Mouse (Mus musculus) heart, embryonic 12.5 days (tissue): ENCODE data around the gene Tmem240. TPM values are rescaled to one million over a fixed set of nuclear protein-coding genes. Genes with fewer than 3 reads are reported as not detected.
"Not testable (repeated sequence)": the region's sequence is repeated elsewhere in the genome, so short reads cannot be mapped to it uniquely, and the experiment has no call there.

Source experiments
- ATAC-seq: fragments of 200-750 bp; cut with Nextera tagmentation; 2 replicates; pipeline ENCODE4 v1.8.0; 2017; ENCODE audit warnings: moderate TSS enrichment, moderate library complexity; ENCODE audit not compliant: insufficient number of reproducible peaks, low FRiP score
- H3K27ac ChIP-seq: fragments of 300-500 bp; sonication (generic); 2 replicates; pipeline ENCODE4 v1.5.1; 2016; ENCODE audit warnings: mild to moderate bottlenecking, moderate library complexity; ENCODE audit not compliant: poor library complexity, severe bottlenecking
- H3K27me3 ChIP-seq: fragments of 300-500 bp; sonication (generic); replicated peaks from 2 replicates; pipeline ENCODE4 v1.6.1; 2016; ENCODE audit warnings: mild to moderate bottlenecking, moderate library complexity
- H3K36me3 ChIP-seq: fragments of 300-500 bp; sonication (generic); 2 replicates; pipeline ENCODE4 v1.6.1; 2016; ENCODE audit warnings: mild to moderate bottlenecking, moderate library complexity
- H3K4me1 ChIP-seq: fragments of 300-500 bp; sonication (generic); replicated peaks from 2 replicates; pipeline ENCODE4 v1.6.1; 2016; ENCODE audit warnings: mild to moderate bottlenecking
- H3K4me2 ChIP-seq: fragments of 300-500 bp; sonication (generic); 2 replicates; pipeline ENCODE4 v1.6.1; 2016; ENCODE audit warnings: mild to moderate bottlenecking, moderate library complexity
- H3K4me3 ChIP-seq: fragments of 300-500 bp; sonication (generic); 2 replicates; pipeline ENCODE4 v1.5.1; 2016; ENCODE audit warnings: mild to moderate bottlenecking
- H3K9ac ChIP-seq: fragments of 300-500 bp; sonication (generic); 2 replicates; pipeline ENCODE4 v1.6.1; 2016; ENCODE audit warnings: mild to moderate bottlenecking, moderate library complexity
- H3K9me3 ChIP-seq: fragments of 300-500 bp; sonication (generic); replicated peaks from 2 replicates; pipeline ENCODE4 v1.6.1; 2016; ENCODE audit warnings: mild to moderate bottlenecking, moderate library complexity
- WGBS: fragments of 180-500 bp; shearing (Covaris S2); methylation state at CpG from one replicate; pipeline ENCODE4 v1.1.7; 2016; 5-methylcytosine and 5-hydroxymethylcytosine counted together
- polyA plus RNA-seq: library from polyadenylated mRNA; unstranded; fragments of >200 nt; fragmentation: Nextera tagmentation; extraction: Ambion mirVana; gene quantifications from 2 replicates; pipeline ENCODE4 v1.2.1, GENCODE M21; 2016

Gene Tmem240
- polyA plus RNA-seq: 0.63 and 0.67 TPM in 2 replicates

- H3K4me3 ChIP-seq: peak within 1 kb of the TSS; percentile 94
- H3K36me3 ChIP-seq: peaks cover 39% of the 10 kb centered on the region
- H3K9me3 ChIP-seq: no peaks in the 10 kb centered on the region
- H3K27ac ChIP-seq: peak within 1 kb of the TSS; percentile 80
- peak within 1 kb of the TSS; percentile 94 for H3K4me2 ChIP-seq
- ATAC-seq: peak; percentile 92
- WGBS: under 1% methylated on average over 19 of the region's 35 CpGs
- peaks cover 30% of the 10 kb centered on the region for H3K4me1 ChIP-seq
- H3K9ac ChIP-seq: peak within 1 kb of the TSS; percentile 92
- no peaks in the 10 kb centered on the region for H3K27me3 ChIP-seq
These were observed at the start of gene Tmem240 for GRCm38 (mm10) chr4:155734350-155734941. Tmem240 (plus strand) TSS chr4:155734800.

- H3K4me3 ChIP-seq, H3K9me3 ChIP-seq, H3K4me1 ChIP-seq, H3K9ac ChIP-seq, ATAC-seq, H3K36me3 ChIP-seq, H3K4me2 ChIP-seq, H3K27ac ChIP-seq: not testable (repeated sequence)
- H3K27me3 ChIP-seq: peaks cover 22% of the 10 kb centered on the region; the same call in 1 of the 2 replicates
- 67% methylated on average over 4 of the region's 4 CpGs for WGBS
These were observed 46.8 kb upstream of the Tmem240 start for GRCm38 (mm10) chr4:155687764-155688163.

GRCm38 (mm10) chr4:155690571-155691375 is 43.8 kb upstream of the Tmem240 start:
- Histone ChIP-seq H3K36me3 (no peaks in the 10 kb centered on the region), H3K9me3 (no peaks in the 10 kb centered on the region), H3K4me2 (no peak overlapping the region), H3K27me3 (peaks cover 36% of the 10 kb centered on the region), H3K27ac (no peak overlapping the region), H3K4me3 (no peak overlapping the region), H3K4me1 (peaks cover 5% of the 10 kb centered on the region; the same call in 1 of the 2 replicates), H3K9ac (no peak overlapping the region)
- WGBS: 78% methylated on average over 12 of the region's 12 CpGs
- ATAC-seq: no peak

GRCm38 (mm10) chr4:155692421-155692820 is 42.2 kb upstream of the Tmem240 start:
- Histone ChIP-seq H3K9ac (no peak overlapping the region), H3K9me3 (no peaks in the 10 kb centered on the region), H3K27me3 (peaks cover 35% of the 10 kb centered on the region), H3K27ac (no peak overlapping the region), H3K4me2 (no peak overlapping the region), H3K4me3 (no peak overlapping the region), H3K36me3 (no peaks in the 10 kb centered on the region), H3K4me1 (peaks cover 5% of the 10 kb centered on the region; the same call in 1 of the 2 replicates)
- 92% methylated on average over 3 of the region's 3 CpGs for WGBS
- no peak for ATAC-seq

GRCm38 (mm10) chr4:155694111-155694481 is 40.5 kb upstream of the Tmem240 start, which contains the start of gene Fndc10:
Fndc10 (plus strand) TSS chr4:155694342.
- Histone ChIP-seq H3K36me3 (no peaks in the 10 kb centered on the region), H3K27ac (0 out of 2 replicates have a peak within 1 kb of the TSS, but pooled peaks have one; percentile 28), H3K9ac (peak within 1 kb of the TSS; percentile 87), H3K27me3 (peaks cover 35% of the 10 kb centered on the region), H3K4me2 (peak within 1 kb of the TSS; percentile 99), H3K9me3 (no peaks in the 10 kb centered on the region), H3K4me1 (peaks cover 5% of the 10 kb centered on the region; the same call in 1 of the 2 replicates), H3K4me3 (peak within 1 kb of the TSS; percentile 69)
- peak; percentile 71; the same call in 1 of the 2 replicates for ATAC-seq
- under 1% methylated on average over 42 of the region's 47 CpGs for WGBS

- WGBS: 1% methylated on average over 92 of the region's 92 CpGs
- peaks cover 35% of the 10 kb centered on the region for H3K27me3 ChIP-seq
- 0 out of 2 replicates have a peak overlapping the region, but pooled peaks have one; percentile 28 for H3K27ac ChIP-seq
- H3K4me1 ChIP-seq: peaks cover 5% of the 10 kb centered on the region; the same call in 1 of the 2 replicates
- H3K9me3 ChIP-seq: no peaks in the 10 kb centered on the region
- peak overlapping the region; percentile 99 for H3K4me2 ChIP-seq
- H3K4me3 ChIP-seq: peak overlapping the region; percentile 69
- no peaks in the 10 kb centered on the region for H3K36me3 ChIP-seq
- H3K9ac ChIP-seq: peak overlapping the region; percentile 87
- peak; percentile 56 for ATAC-seq
These were observed 39.9 kb upstream of the Tmem240 start for GRCm38 (mm10) chr4:155694482-155695401.

- H3K4me2 ChIP-seq: peak overlapping the region; percentile 99
- no peak overlapping the region for H3K27ac ChIP-seq
- peaks cover 35% of the 10 kb centered on the region for H3K27me3 ChIP-seq
- WGBS: 90% methylated on average over 4 of the region's 4 CpGs
- no peaks in the 10 kb centered on the region for H3K36me3 ChIP-seq
- no peak overlapping the region for H3K4me3 ChIP-seq
- no peak for ATAC-seq
- no peaks in the 10 kb centered on the region for H3K9me3 ChIP-seq
- peaks cover 5% of the 10 kb centered on the region; the same call in 1 of the 2 replicates for H3K4me1 ChIP-seq
- H3K9ac ChIP-seq: no peak overlapping the region
These were observed 39.0 kb upstream of the Tmem240 start for GRCm38 (mm10) chr4:155695531-155696062.

- H3K4me1 ChIP-seq: peaks cover 5% of the 10 kb centered on the region; the same call in 1 of the 2 replicates
- H3K4me2 ChIP-seq: no peak overlapping the region
- no peak overlapping the region for H3K9ac ChIP-seq
- no peak overlapping the region for H3K27ac ChIP-seq
- 57% methylated on average over 16 of the region's 16 CpGs for WGBS
- no peak overlapping the region for H3K4me3 ChIP-seq
- H3K27me3 ChIP-seq: peaks cover 28% of the 10 kb centered on the region
- H3K36me3 ChIP-seq: no peaks in the 10 kb centered on the region
- no peak for ATAC-seq
- no peaks in the 10 kb centered on the region for H3K9me3 ChIP-seq
These were observed 38.0 kb upstream of the Tmem240 start for GRCm38 (mm10) chr4:155696261-155697255.

GRCm38 (mm10) chr4:155700425-155700824 is 34.2 kb upstream of the Tmem240 start:
- Histone ChIP-seq H3K9me3 (no peaks in the 10 kb centered on the region), H3K27ac (no peak overlapping the region), H3K4me1 (0 out of 2 replicates have a peak, but pooled peaks cover 4% of the 10 kb centered on the region), H3K4me3 (no peak overlapping the region), H3K36me3 (no peaks in the 10 kb centered on the region), H3K27me3 (peaks cover 9% of the 10 kb centered on the region), H3K9ac (no peak overlapping the region), H3K4me2 (no peak overlapping the region)
- no peak for ATAC-seq
